ENCODE assay signal across 18 mouse cellular contexts in genomic region chr1:22261702-22262101, GRCm38 (mm10).
DNase-seq lines count a peak whose midpoint lies in the region; ATAC-seq and TF ChIP-seq lines count a peak whose summit lies in the region.
"Had no signal": no experiment of that assay in that cellular context is flagged by ENCODE, and none has a peak within 500 bp of the region (broad histone marks: within the 10 kb centered on the region; RNA-seq: fewer than 3 reads in every experiment).

No protein-coding gene starts in this region.

- ATAC-seq in hindbrain, postnatal 0 days = peak; percentile 64
- no peak for ATAC-seq in hindbrain, embryonic 11.5 days (ENCODE audit: low FRiP score)
- peak; percentile 31; the same call in 1 of the 2 replicates for ATAC-seq in midbrain, postnatal 0 days (ENCODE audit: low FRiP score)
- no peak for ATAC-seq in midbrain, embryonic 16.5 days
- no peak for ATAC-seq in inflammation-experienced regulatory T-cells, adult 6 months

- H3K27me3 ChIP-seq in hindbrain, postnatal 0 days (ENCODE audit: insufficient read depth, low read length) = no peaks in the 10 kb centered on the region
- H3K27me3 ChIP-seq in hindbrain, embryonic 11.5 days (ENCODE audit: control insufficient read depth, insufficient read depth, low read length) = no peaks in the 10 kb centered on the region
- no peaks in the 10 kb centered on the region; the same call in 1 of the 2 replicates for H3K27me3 ChIP-seq in midbrain, postnatal 0 days (ENCODE audit: insufficient read depth, low read length)
- no peaks in the 10 kb centered on the region for H3K27me3 ChIP-seq in midbrain, embryonic 16.5 days (ENCODE audit: control insufficient read depth, insufficient read depth, low read depth, low read length)
- H3K27me3 ChIP-seq: hindbrain, embryonic 12.5 days; limb, embryonic 15.5 days; liver, embryonic 15.5 days; neural tube, embryonic 13.5 days had no signal

- no peak overlapping the region for H3K9ac ChIP-seq in hindbrain, postnatal 0 days (replicated peaks; ENCODE audit: low read length)
- H3K9ac ChIP-seq in hindbrain, embryonic 11.5 days (ENCODE audit: low read depth, low read length) = no peak overlapping the region
- no peak overlapping the region for H3K9ac ChIP-seq in midbrain, postnatal 0 days (replicated peaks; ENCODE audit: low read length, poor library complexity, severe bottlenecking)
- no peak overlapping the region for H3K9ac ChIP-seq in midbrain, embryonic 16.5 days (ENCODE audit: low read depth, low read length)
- H3K9ac ChIP-seq: hindbrain, embryonic 12.5 days; limb, embryonic 15.5 days; liver, embryonic 15.5 days; neural tube, embryonic 13.5 days had no signal

- peaks cover 4% of the 10 kb centered on the region; the same call in 1 of the 2 replicates for H3K4me1 ChIP-seq in hindbrain, postnatal 0 days (ENCODE audit: insufficient read depth, low read length)
- no peaks in the 10 kb centered on the region for H3K4me1 ChIP-seq in hindbrain, embryonic 11.5 days (replicated peaks; ENCODE audit: control insufficient read depth, insufficient read depth, low read length)
- 0 out of 2 replicates have a peak, but pooled peaks cover 9% of the 10 kb centered on the region for H3K4me1 ChIP-seq in midbrain, postnatal 0 days (ENCODE audit: insufficient read depth, low read length)
- peaks cover 2% of the 10 kb centered on the region; the same call in 1 of the 2 replicates for H3K4me1 ChIP-seq in midbrain, embryonic 16.5 days (ENCODE audit: control insufficient read depth, insufficient read depth, low read length)
- H3K4me1 ChIP-seq: limb, embryonic 15.5 days; liver, embryonic 15.5 days had no signal

- DNase-seq in hindbrain, postnatal 0 days (ENCODE audit: low spot score) = peak; percentile 57
- no peak for DNase-seq in hindbrain, embryonic 11.5 days (ENCODE audit: low spot score)
- DNase-seq in midbrain, postnatal 0 days (ENCODE audit: low spot score) = peak; percentile 66
- peak; percentile 22 for DNase-seq in cerebellum, adult 8-10 months
- no peak for DNase-seq in embryo, embryonic 11 days
- DNase-seq: adrenal gland, adult 8-10 months; heart, postnatal 10 days; kidney, adult 11 months; thymus, postnatal 36 days had no signal

- WGBS in hindbrain, postnatal 0 days = 67% methylated on average over 4 of the region's 4 CpGs
- WGBS in hindbrain, embryonic 11.5 days = 85% methylated on average over 4 of the region's 4 CpGs
- WGBS in midbrain, postnatal 0 days = 97% methylated on average over 4 of the region's 4 CpGs
- WGBS in midbrain, embryonic 16.5 days = 97% methylated on average over 4 of the region's 4 CpGs

- H3K36me3 ChIP-seq in hindbrain, postnatal 0 days (ENCODE audit: insufficient read depth, low read length) = no peaks in the 10 kb centered on the region
- no peaks in the 10 kb centered on the region for H3K36me3 ChIP-seq in hindbrain, embryonic 11.5 days (ENCODE audit: control insufficient read depth, insufficient read depth, low read length)
- no peaks in the 10 kb centered on the region for H3K36me3 ChIP-seq in midbrain, postnatal 0 days (ENCODE audit: insufficient read depth, low read length)
- H3K36me3 ChIP-seq in midbrain, embryonic 16.5 days (ENCODE audit: control insufficient read depth, insufficient read depth, low read length) = no peaks in the 10 kb centered on the region
- H3K36me3 ChIP-seq: hindbrain, embryonic 12.5 days; limb, embryonic 15.5 days; liver, embryonic 15.5 days; midbrain, embryonic 10.5 days; neural tube, embryonic 13.5 days had no signal

- H3K4me3 ChIP-seq in hindbrain, postnatal 0 days (ENCODE audit: low read length) = no peak overlapping the region
- H3K4me3 ChIP-seq in hindbrain, embryonic 11.5 days (ENCODE audit: low read depth, low read length) = no peak overlapping the region
- no peak overlapping the region for H3K4me3 ChIP-seq in midbrain, postnatal 0 days (ENCODE audit: low read depth, low read length)
- no peak overlapping the region for H3K4me3 ChIP-seq in midbrain, embryonic 16.5 days (ENCODE audit: low read depth, low read length)
- H3K4me3 ChIP-seq: hindbrain, embryonic 12.5 days; limb, embryonic 15.5 days; liver, embryonic 15.5 days; midbrain, embryonic 10.5 days; neural tube, embryonic 13.5 days had no signal

- no peaks in the 10 kb centered on the region for H3K9me3 ChIP-seq in hindbrain, postnatal 0 days (ENCODE audit: low read length)
- H3K9me3 ChIP-seq in hindbrain, embryonic 11.5 days (ENCODE audit: control insufficient read depth, low read length) = no peaks in the 10 kb centered on the region
- no peaks in the 10 kb centered on the region for H3K9me3 ChIP-seq in midbrain, postnatal 0 days (ENCODE audit: low read length)
- H3K9me3 ChIP-seq in midbrain, embryonic 16.5 days (replicated peaks; ENCODE audit: control insufficient read depth, low read length, poor library complexity, severe bottlenecking) = no peaks in the 10 kb centered on the region
- H3K9me3 ChIP-seq: hindbrain, embryonic 12.5 days; limb, embryonic 15.5 days; liver, embryonic 15.5 days; midbrain, embryonic 10.5 days; neural tube, embryonic 13.5 days had no signal

- no peak overlapping the region for H3K4me2 ChIP-seq in hindbrain, postnatal 0 days (ENCODE audit: low read depth, low read length)
- no peak overlapping the region for H3K4me2 ChIP-seq in hindbrain, embryonic 11.5 days (replicated peaks; ENCODE audit: low read depth, low read length)
- no peak overlapping the region for H3K4me2 ChIP-seq in midbrain, postnatal 0 days (ENCODE audit: low read depth, low read length, poor library complexity, severe bottlenecking)
- no peak overlapping the region for H3K4me2 ChIP-seq in midbrain, embryonic 16.5 days (ENCODE audit: low read length)
- H3K4me2 ChIP-seq: heart, embryonic 11.5 days; hindbrain, embryonic 12.5 days; limb, embryonic 15.5 days; liver, embryonic 15.5 days; neural tube, embryonic 13.5 days had no signal

- no peak overlapping the region for H3K27ac ChIP-seq in hindbrain, postnatal 0 days
- H3K27ac ChIP-seq in hindbrain, embryonic 11.5 days (ENCODE audit: low read depth, low read length) = no peak overlapping the region
- H3K27ac ChIP-seq in midbrain, postnatal 0 days (ENCODE audit: low read depth, low read length) = no peak overlapping the region
- H3K27ac ChIP-seq in midbrain, embryonic 16.5 days (ENCODE audit: low read length) = no peak overlapping the region
- H3K27ac ChIP-seq: hindbrain, embryonic 12.5 days; limb, embryonic 15.5 days; liver, embryonic 15.5 days; macrophage; midbrain, embryonic 10.5 days; neural tube, embryonic 13.5 days had no signal

- peak; percentile 30; the same call in 1 of the 2 replicates for TF ChIP-seq CTCF in hindbrain, postnatal 0 days (IDR thresholded peaks at IDR 0.05; ENCODE audit: low read depth)
- no peak for TF ChIP-seq CTCF in midbrain, postnatal 0 days (IDR thresholded peaks at IDR 0.05)

Comparison
In these comparisons a context has a peak if more than half of its experiments do, and no peak if none do; other contexts are left out.
1. ATAC-seq: peak in hindbrain, postnatal 0 days (single experiment) and midbrain, postnatal 0 days (single experiment); none in hindbrain, embryonic 11.5 days (single experiment), midbrain, embryonic 16.5 days (single experiment) and inflammation-experienced regulatory T-cells, adult 6 months (single experiment).
2. DNase-seq: peak in hindbrain, postnatal 0 days (single experiment), midbrain, postnatal 0 days (single experiment) and cerebellum, adult 8-10 months (single experiment); none in hindbrain, embryonic 11.5 days (single experiment) and embryo, embryonic 11 days (single experiment).